In the genomic region with DNA sequence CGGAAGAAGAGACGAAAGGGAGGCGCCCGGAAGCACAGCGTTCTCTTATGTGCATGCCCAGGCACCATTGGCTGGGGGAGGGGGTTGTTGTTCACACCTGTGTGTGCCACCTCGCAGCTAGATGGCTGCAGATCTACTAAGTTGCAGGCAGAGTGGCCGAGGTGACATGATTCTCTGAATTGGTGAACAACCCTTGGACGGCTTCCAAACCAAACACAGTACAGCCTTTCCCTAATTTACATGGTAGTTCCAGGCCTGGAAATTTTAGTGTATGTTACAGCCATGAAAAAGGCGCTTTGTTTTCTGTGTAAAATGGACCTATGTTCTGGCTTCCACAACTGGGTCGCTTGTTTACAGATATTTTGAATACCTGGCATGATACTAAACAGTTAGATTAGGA, we compare ENCODE assay signal across 23 mouse cellular contexts.
DNase-seq lines count a peak whose midpoint lies in the region; ATAC-seq and TF ChIP-seq lines count a peak whose summit lies in the region.
"Had no signal": no experiment of that assay in that cellular context is flagged by ENCODE, and none has a peak within 500 bp of the region (broad histone marks: within the 10 kb centered on the region; RNA-seq: fewer than 3 reads in every experiment).

No protein-coding gene starts in this region.

- no peaks in the 10 kb centered on the region for H3K27me3 ChIP-seq in limb, embryonic 13.5 days
- H3K27me3 ChIP-seq: embryonic facial prominence, embryonic 15.5 days; hindbrain, embryonic 15.5 days; liver, embryonic 13.5 days; stomach, embryonic 15.5 days had no signal

- H3K9me3 ChIP-seq in limb, embryonic 13.5 days, result no peaks in the 10 kb centered on the region
- H3K9me3 ChIP-seq: embryonic facial prominence, embryonic 15.5 days; hindbrain, embryonic 15.5 days; liver, embryonic 13.5 days; stomach, embryonic 15.5 days had no signal

- no peak for TF ChIP-seq CTCF in gastrocnemius, adult 2 months (IDR thresholded peaks at IDR 0.05)

- no peak overlapping the region for H3K27ac ChIP-seq in gastrocnemius, adult 2 months
- peak overlapping the region; percentile 73; the same call in 1 of the 2 replicates for H3K27ac ChIP-seq in limb, embryonic 13.5 days
- H3K27ac ChIP-seq: embryonic facial prominence, embryonic 15.5 days; hindbrain, embryonic 15.5 days; left cerebral cortex, adult 2 months; liver, embryonic 13.5 days; stomach, embryonic 15.5 days had no signal

- H3K9ac ChIP-seq in limb, embryonic 13.5 days, result no peak overlapping the region
- H3K9ac ChIP-seq: embryonic facial prominence, embryonic 15.5 days; hindbrain, embryonic 15.5 days; liver, embryonic 13.5 days; stomach, embryonic 15.5 days had no signal

- intact Hi-C loops in gastrocnemius, adult 2 months (cut with DNase I), result no loop called here
- intact Hi-C loops in left cerebral cortex, postnatal 14 days (cut with DNase I), result no loop called here

- no peaks in the 10 kb centered on the region for H3K36me3 ChIP-seq in limb, embryonic 13.5 days
- H3K36me3 ChIP-seq: embryonic facial prominence, embryonic 15.5 days; hindbrain, embryonic 15.5 days; liver, embryonic 13.5 days; stomach, embryonic 15.5 days had no signal

- H3K4me1 ChIP-seq in limb, embryonic 13.5 days, result peaks cover 79% of the 10 kb centered on the region
- H3K4me1 ChIP-seq: liver, embryonic 13.5 days; stomach, embryonic 15.5 days had no signal

- 64% methylated on average over 10 of the region's 10 CpGs for WGBS in limb, embryonic 13.5 days

- no peak for ATAC-seq in limb, embryonic 13.5 days (ENCODE audit: low FRiP score, low read depth)
- ATAC-seq: CD4-positive, CD25-positive, alpha-beta regulatory T cell, adult 4 months; forebrain, embryonic 14.5 days had no signal

- no peak overlapping the region for H3K4me3 ChIP-seq in gastrocnemius, adult 2 months
- no peak overlapping the region for H3K4me3 ChIP-seq in limb, embryonic 13.5 days
- H3K4me3 ChIP-seq: embryonic facial prominence, embryonic 15.5 days; hindbrain, embryonic 15.5 days; left cerebral cortex, adult 2 months; liver, embryonic 13.5 days; stomach, embryonic 15.5 days had no signal

- DNase-seq in gastrocnemius, adult 2 months, result peak; percentile 13
- DNase-seq in gastrocnemius, adult 18-20 months (ENCODE audit: low spot score), result no peak
- DNase-seq in right cerebral cortex, postnatal 14 days, result peak; percentile 1
- no peak for DNase-seq in right cerebral cortex, adult 2 months (ENCODE audit: low spot score in 2 of 2)
- peak; percentile 21 for DNase-seq in MN1 (ENCODE audit: low spot score)
- DNase-seq in left cerebral cortex, postnatal 14 days (ENCODE audit: low spot score in 2 of 2), result no peak
- DNase-seq: adrenal gland, adult 8-10 months; cerebellum, adult 18-20 months; gastrocnemius, postnatal 14 days; kidney, adult 9 months; left cerebral cortex, postnatal 4 days; liver, embryonic 13.5 days; lung, adult 2 months; lung, postnatal 36 days; thymus, adult 2 months had no signal

- H3K4me2 ChIP-seq in limb, embryonic 13.5 days (replicated peaks), result no peak overlapping the region
- H3K4me2 ChIP-seq: embryonic facial prominence, embryonic 15.5 days; heart, embryonic 11.5 days; hindbrain, embryonic 15.5 days; liver, embryonic 13.5 days; stomach, embryonic 15.5 days had no signal

Comparison
In these comparisons a context has a peak if more than half of its experiments do, and no peak if none do; other contexts are left out.
1. DNase-seq: peak in gastrocnemius, adult 2 months (single experiment), right cerebral cortex, postnatal 14 days (single experiment) and MN1 (single experiment); none in gastrocnemius, adult 18-20 months (single experiment), right cerebral cortex, adult 2 months (0 of 2) and left cerebral cortex, postnatal 14 days (0 of 2).